Mouse (Mus musculus): ENCODE results near the gene Ugt1a8. TPM values are rescaled to one million over a fixed set of nuclear protein-coding genes. Genes with fewer than 3 reads are reported as not detected.
"Not testable (repeated sequence)": the region's sequence is repeated elsewhere in the genome, so short reads cannot be mapped to it uniquely, and the experiment has no call there.

Ugt1a8 gene
- polyA plus RNA-seq, 1 experiment from 2014 or later = not detected

DNA sequence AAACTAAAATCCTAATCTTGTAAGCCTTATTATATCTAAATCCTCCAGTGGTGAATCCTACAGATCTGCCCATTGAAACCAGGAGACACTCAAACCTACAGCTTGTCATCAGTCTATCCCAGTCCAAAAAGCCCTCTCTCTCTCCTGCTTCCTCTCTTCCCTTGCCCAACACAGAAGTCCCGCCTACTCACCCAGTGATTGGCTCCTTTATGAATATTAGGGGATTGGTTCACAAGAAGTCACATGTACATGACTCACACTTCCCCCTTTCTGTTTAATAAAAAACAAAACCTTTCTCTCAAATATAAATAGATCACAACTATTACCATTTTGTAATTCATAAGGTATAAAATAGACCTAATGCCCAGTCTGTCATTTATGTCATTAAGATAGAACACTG lies 10.5 kb upstream of the Ugt1a8 start:
- H3K36me3 ChIP-seq (ENCODE audit: control insufficient read depth, insufficient read depth) = no peaks in the 10 kb centered on the region
- no peaks in the 10 kb centered on the region for H3K9me3 ChIP-seq (ENCODE audit: control insufficient read depth, low read length)
- ATAC-seq = no peak
- WGBS = 85% methylated on average over 1 of the region's 1 CpGs
- H3K27me3 ChIP-seq (replicated peaks; ENCODE audit: control insufficient read depth, insufficient read depth, low read length) = no peaks in the 10 kb centered on the region
- no peak overlapping the region for H3K4me3 ChIP-seq (replicated peaks; ENCODE audit: low read length)
- no peak overlapping the region for H3K9ac ChIP-seq (replicated peaks; ENCODE audit: low read depth, low read length)
- H3K27ac ChIP-seq (ENCODE audit: low read length) = no peak overlapping the region
- no peak overlapping the region for H3K4me2 ChIP-seq (ENCODE audit: low read length)
- H3K4me1 ChIP-seq (replicated peaks; ENCODE audit: control insufficient read depth, insufficient read depth, low read length) = no peaks in the 10 kb centered on the region

GRCm38 (mm10) chr1:88081670-88082069 lies 5.9 kb upstream of the Ugt1a8 start:
- Histone ChIP-seq H3K4me1 (replicated peaks; ENCODE audit: control insufficient read depth, insufficient read depth, low read length) (no peaks in the 10 kb centered on the region), H3K27ac (ENCODE audit: low read length) (no peak overlapping the region), H3K4me3 (replicated peaks; ENCODE audit: low read length) (no peak overlapping the region), H3K36me3 (ENCODE audit: control insufficient read depth, insufficient read depth) (no peaks in the 10 kb centered on the region), H3K9me3 (ENCODE audit: control insufficient read depth, low read length) (no peaks in the 10 kb centered on the region), H3K4me2 (ENCODE audit: low read length) (no peak overlapping the region), H3K27me3 (replicated peaks; ENCODE audit: control insufficient read depth, insufficient read depth, low read length) (no peaks in the 10 kb centered on the region), H3K9ac (replicated peaks; ENCODE audit: low read depth, low read length) (no peak overlapping the region)
- WGBS = 98% methylated on average over 1 of the region's 1 CpGs
- no peak for ATAC-seq

DNA sequence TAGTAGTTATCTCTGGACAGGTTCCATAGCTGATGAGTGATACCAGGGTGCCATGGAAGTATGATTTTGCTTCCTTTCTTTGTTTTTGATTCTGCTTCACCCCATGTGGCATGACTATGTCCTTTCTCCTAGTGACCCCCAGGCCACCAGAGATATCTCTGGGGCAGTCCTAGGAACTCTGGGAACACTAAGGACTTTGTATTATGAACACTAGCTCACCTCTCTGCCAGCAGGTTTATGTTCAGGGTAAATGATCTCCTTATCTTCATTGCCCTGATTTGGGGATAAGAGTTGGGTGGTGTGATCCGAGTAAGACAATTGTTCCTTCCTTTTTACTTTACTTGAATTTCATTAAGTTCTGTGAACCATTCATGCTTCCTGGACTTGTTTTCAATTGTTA lies 1.5 kb upstream of the Ugt1a8 start:
- H3K9ac ChIP-seq (replicated peaks; ENCODE audit: low read depth, low read length) = no peak overlapping the region
- H3K9me3 ChIP-seq (ENCODE audit: control insufficient read depth, low read length) = no peaks in the 10 kb centered on the region
- H3K4me1 ChIP-seq (replicated peaks; ENCODE audit: control insufficient read depth, insufficient read depth, low read length) = no peaks in the 10 kb centered on the region
- no peak overlapping the region for H3K4me2 ChIP-seq (ENCODE audit: low read length)
- H3K27ac ChIP-seq (ENCODE audit: low read length) = no peak overlapping the region
- H3K36me3 ChIP-seq (ENCODE audit: control insufficient read depth, insufficient read depth) = no peaks in the 10 kb centered on the region
- no peak overlapping the region for H3K4me3 ChIP-seq (replicated peaks; ENCODE audit: low read length)
- no peaks in the 10 kb centered on the region for H3K27me3 ChIP-seq (replicated peaks; ENCODE audit: control insufficient read depth, insufficient read depth, low read length)
- WGBS = 66% methylated on average over 1 of the region's 1 CpGs
- no peak for ATAC-seq

- Histone ChIP-seq H3K27me3 (replicated peaks; ENCODE audit: control insufficient read depth, insufficient read depth, low read length) (no peaks in the 10 kb centered on the region), H3K9me3 (ENCODE audit: control insufficient read depth, low read length) (no peaks in the 10 kb centered on the region), H3K4me1 (replicated peaks; ENCODE audit: control insufficient read depth, insufficient read depth, low read length) (no peaks in the 10 kb centered on the region), H3K4me2 (ENCODE audit: low read length) (no peak overlapping the region), H3K36me3 (ENCODE audit: control insufficient read depth, insufficient read depth) (no peaks in the 10 kb centered on the region), H3K9ac (replicated peaks; ENCODE audit: low read depth, low read length) (no peak overlapping the region), H3K4me3 (replicated peaks; ENCODE audit: low read length) (no peak overlapping the region), H3K27ac (ENCODE audit: low read length) (no peak overlapping the region)
- no peak for ATAC-seq
Measured at GRCm38 (mm10) chr1:88092341-88092740, 4.7 kb downstream of the Ugt1a8 start.

GRCm38 (mm10) chr1:88094270-88094676 lies 6.7 kb downstream of the Ugt1a8 start:
- not testable (repeated sequence) for H3K27me3 ChIP-seq (replicated peaks; ENCODE audit: control insufficient read depth, insufficient read depth, low read length); H3K9ac ChIP-seq (replicated peaks; ENCODE audit: low read depth, low read length); ATAC-seq; H3K27ac ChIP-seq (ENCODE audit: low read length); H3K4me1 ChIP-seq (replicated peaks; ENCODE audit: control insufficient read depth, insufficient read depth, low read length); H3K36me3 ChIP-seq (ENCODE audit: control insufficient read depth, insufficient read depth); H3K4me2 ChIP-seq (ENCODE audit: low read length); H3K9me3 ChIP-seq (ENCODE audit: control insufficient read depth, low read length); H3K4me3 ChIP-seq (replicated peaks; ENCODE audit: low read length)
- WGBS = 75% methylated on average over 3 of the region's 3 CpGs

- Histone ChIP-seq H3K9ac (replicated peaks; ENCODE audit: low read depth, low read length) (no peak within 1 kb of the TSS), H3K4me2 (ENCODE audit: low read length) (no peak within 1 kb of the TSS), H3K4me3 (replicated peaks; ENCODE audit: low read length) (no peak within 1 kb of the TSS), H3K36me3 (ENCODE audit: control insufficient read depth, insufficient read depth) (no peaks in the 10 kb centered on the region), H3K27me3 (replicated peaks; ENCODE audit: control insufficient read depth, insufficient read depth, low read length) (no peaks in the 10 kb centered on the region), H3K4me1 (replicated peaks; ENCODE audit: control insufficient read depth, insufficient read depth, low read length) (no peaks in the 10 kb centered on the region), H3K27ac (ENCODE audit: low read length) (no peak within 1 kb of the TSS), H3K9me3 (ENCODE audit: control insufficient read depth, low read length) (no peaks in the 10 kb centered on the region)
- no peak for ATAC-seq
- WGBS = 65% methylated on average over 10 of the region's 10 CpGs
Measured at GRCm38 (mm10) chr1:88094941-88095492, 7.4 kb downstream of the Ugt1a8 start, which contains the start of gene Ugt1a7c. TSS of gene Ugt1a7c (plus strand) at chr1:88095062.

DNA sequence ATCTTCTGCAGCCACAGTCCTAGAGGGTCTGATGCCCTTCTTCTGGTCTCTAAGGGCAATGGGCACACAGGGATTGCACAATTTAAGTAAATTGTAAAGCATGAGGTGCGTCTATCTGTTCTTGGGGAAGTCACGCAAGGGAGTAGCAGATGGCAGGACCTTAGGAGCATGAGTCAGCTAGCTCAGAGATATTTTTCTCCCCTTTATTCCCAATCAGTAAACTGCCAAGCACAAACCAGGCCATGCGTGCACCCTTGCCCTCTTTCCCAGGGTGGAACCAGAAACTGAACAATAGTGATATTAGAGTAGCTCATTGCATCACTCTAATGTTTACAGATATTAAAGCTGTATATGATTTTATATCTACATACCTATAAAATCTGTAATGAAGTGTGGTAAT lies 10.9 kb downstream of the Ugt1a8 start:
- H3K4me3 ChIP-seq (replicated peaks; ENCODE audit: low read length); ATAC-seq; H3K4me2 ChIP-seq (ENCODE audit: low read length); H3K27ac ChIP-seq (ENCODE audit: low read length); H3K9me3 ChIP-seq (ENCODE audit: control insufficient read depth, low read length); H3K36me3 ChIP-seq (ENCODE audit: control insufficient read depth, insufficient read depth); H3K9ac ChIP-seq (replicated peaks; ENCODE audit: low read depth, low read length); H3K4me1 ChIP-seq (replicated peaks; ENCODE audit: control insufficient read depth, insufficient read depth, low read length); H3K27me3 ChIP-seq (replicated peaks; ENCODE audit: control insufficient read depth, insufficient read depth, low read length): not testable (repeated sequence)
- 88% methylated on average over 3 of the region's 3 CpGs for WGBS

- H3K27me3 ChIP-seq (replicated peaks; ENCODE audit: control insufficient read depth, insufficient read depth, low read length); H3K9me3 ChIP-seq (ENCODE audit: control insufficient read depth, low read length); H3K4me2 ChIP-seq (ENCODE audit: low read length); H3K36me3 ChIP-seq (ENCODE audit: control insufficient read depth, insufficient read depth); ATAC-seq; H3K4me1 ChIP-seq (replicated peaks; ENCODE audit: control insufficient read depth, insufficient read depth, low read length); H3K4me3 ChIP-seq (replicated peaks; ENCODE audit: low read length); H3K27ac ChIP-seq (ENCODE audit: low read length); H3K9ac ChIP-seq (replicated peaks; ENCODE audit: low read depth, low read length): not testable (repeated sequence)
- WGBS = 78% methylated on average over 2 of the region's 2 CpGs
Measured at GRCm38 (mm10) chr1:88099691-88100090, 12.1 kb downstream of the Ugt1a8 start.

DNA sequence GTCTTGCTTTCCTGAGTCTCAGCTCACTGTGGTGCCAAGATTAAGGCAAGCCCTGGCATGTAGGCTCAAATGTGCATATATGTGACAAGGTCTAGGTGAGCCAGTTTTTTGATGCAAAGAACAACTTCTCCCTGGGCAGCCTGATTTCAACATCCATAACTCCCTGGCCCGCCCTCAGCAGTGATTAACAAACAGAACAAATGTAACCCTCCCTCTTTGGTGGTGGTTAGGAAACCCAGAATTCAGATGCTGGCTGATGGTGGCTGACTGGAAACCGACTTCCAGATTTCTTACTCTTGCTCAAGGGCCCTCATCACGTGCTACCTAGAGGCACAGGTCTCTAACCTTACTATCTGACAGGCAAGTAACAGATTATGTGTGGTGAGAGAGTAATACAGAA lies 15.4 kb downstream of the Ugt1a8 start, which contains the start of gene Ugt1a6b:
TSS of gene Ugt1a6b (plus strand) at position 234 of the 400 bp plus-strand sequence.
- not testable (repeated sequence) for ATAC-seq; H3K36me3 ChIP-seq (ENCODE audit: control insufficient read depth, insufficient read depth); H3K27ac ChIP-seq (ENCODE audit: low read length); H3K4me1 ChIP-seq (replicated peaks; ENCODE audit: control insufficient read depth, insufficient read depth, low read length); H3K9me3 ChIP-seq (ENCODE audit: control insufficient read depth, low read length); H3K27me3 ChIP-seq (replicated peaks; ENCODE audit: control insufficient read depth, insufficient read depth, low read length); H3K4me3 ChIP-seq (replicated peaks; ENCODE audit: low read length); H3K4me2 ChIP-seq (ENCODE audit: low read length); H3K9ac ChIP-seq (replicated peaks; ENCODE audit: low read depth, low read length)
- 81% methylated on average over 3 of the region's 3 CpGs for WGBS
